Mouse (Mus musculus) adrenal gland, adult 8-10 months (tissue): Measurements from ENCODE around the gene Lrrc74a. TPM values are rescaled to one million over a fixed set of nuclear protein-coding genes. Genes with fewer than 3 reads are reported as not detected.

Experiments used
- DNase-seq: peaks from one replicate; pipeline ENCODE4 v3.0.0; 2022
- total RNA-seq, 4 experiments: library from RNA; stranded (reverse); gene quantifications; 2 replicates each; pipeline ENCODE4 v1.2.4; 2022

Lrrc74a gene
- total RNA-seq, 4 experiments from 2014 or later: not detected

GRCm38 (mm10) chr12:86786149-86787019, 52.2 kb downstream of the Lrrc74a start:
- no peak for DNase-seq

- DNase-seq: peak; percentile 88
Observed at GRCm38 (mm10) chr12:86787020-86787553, 52.9 kb downstream of the Lrrc74a start.

DNA sequence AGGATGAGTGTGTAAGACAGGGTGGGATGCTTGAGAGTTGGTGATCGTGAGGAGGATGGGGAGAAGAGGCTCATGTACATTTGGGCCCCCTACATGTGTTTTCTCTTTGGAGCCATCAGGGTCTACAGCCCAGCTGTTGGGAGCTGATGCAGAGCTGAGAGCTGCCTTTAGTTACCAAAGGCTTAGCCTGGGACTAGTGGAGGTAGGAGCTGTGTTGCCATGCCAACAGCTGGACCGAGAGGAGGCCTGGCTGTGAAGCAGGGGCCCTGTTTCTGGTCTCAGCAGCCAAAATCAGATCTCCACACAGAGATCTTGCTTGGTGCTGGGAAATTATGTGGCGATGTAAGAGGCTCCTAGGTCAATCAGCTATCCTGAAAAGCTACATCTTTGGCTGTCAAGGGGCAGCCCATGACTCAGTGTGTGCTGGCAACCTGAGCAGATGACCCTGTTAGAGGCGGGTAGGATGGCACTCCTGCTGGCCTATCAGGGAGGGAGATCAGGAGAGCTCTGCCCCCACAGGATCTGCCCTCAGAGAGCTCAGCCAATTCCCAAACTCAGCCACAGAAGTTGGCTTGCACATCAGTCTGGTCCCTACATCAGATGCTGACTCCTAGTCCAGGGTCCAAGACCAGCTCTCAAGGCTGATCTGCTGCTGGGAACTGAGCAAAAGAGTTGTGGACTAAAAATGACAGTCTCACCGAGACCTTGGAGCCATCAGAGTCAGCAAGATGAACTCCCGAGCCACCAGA, 56.1 kb downstream of the Lrrc74a start:
- DNase-seq: no peak

DNA sequence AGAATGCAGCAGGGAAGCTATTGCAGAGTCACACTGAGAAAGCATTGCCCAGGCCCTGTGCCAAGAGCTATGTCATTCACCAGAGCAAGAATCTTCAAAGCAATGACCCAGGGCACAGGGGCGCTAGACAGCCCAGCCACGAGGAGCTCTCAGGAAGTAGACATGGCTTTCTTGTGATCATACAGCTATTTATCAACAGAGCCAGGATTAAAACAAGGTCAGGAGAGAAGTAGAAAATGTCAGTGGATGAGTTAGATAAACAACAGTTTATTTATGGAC, 56.6 kb downstream of the Lrrc74a start:
- peak; percentile 96 for DNase-seq

DNA sequence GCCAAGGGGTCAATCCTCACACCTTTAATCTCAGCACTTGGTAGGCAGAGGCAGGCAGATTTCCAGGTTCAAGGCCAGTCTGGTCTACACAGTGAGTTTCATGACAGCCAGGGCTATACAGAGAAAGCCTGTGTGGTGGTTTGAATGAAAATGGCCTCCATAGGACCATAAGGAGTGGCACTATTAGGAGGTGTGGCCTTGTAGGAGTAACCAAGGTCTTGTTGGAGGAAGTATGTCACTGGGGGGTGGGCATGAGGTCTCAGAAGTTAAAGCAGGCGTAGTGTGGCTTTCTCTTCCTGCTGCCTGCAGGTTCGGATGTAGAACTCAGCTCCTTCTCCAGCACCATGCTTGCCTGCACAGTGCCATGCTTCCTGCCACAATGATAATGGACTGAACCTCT, 57.8 kb downstream of the Lrrc74a start:
- no peak for DNase-seq

GRCm38 (mm10) chr12:86793830-86794229, 59.7 kb downstream of the Lrrc74a start:
- peak; percentile 76 for DNase-seq

- DNase-seq: no peak
Observed at GRCm38 (mm10) chr12:86794331-86794730, 60.2 kb downstream of the Lrrc74a start.

DNA sequence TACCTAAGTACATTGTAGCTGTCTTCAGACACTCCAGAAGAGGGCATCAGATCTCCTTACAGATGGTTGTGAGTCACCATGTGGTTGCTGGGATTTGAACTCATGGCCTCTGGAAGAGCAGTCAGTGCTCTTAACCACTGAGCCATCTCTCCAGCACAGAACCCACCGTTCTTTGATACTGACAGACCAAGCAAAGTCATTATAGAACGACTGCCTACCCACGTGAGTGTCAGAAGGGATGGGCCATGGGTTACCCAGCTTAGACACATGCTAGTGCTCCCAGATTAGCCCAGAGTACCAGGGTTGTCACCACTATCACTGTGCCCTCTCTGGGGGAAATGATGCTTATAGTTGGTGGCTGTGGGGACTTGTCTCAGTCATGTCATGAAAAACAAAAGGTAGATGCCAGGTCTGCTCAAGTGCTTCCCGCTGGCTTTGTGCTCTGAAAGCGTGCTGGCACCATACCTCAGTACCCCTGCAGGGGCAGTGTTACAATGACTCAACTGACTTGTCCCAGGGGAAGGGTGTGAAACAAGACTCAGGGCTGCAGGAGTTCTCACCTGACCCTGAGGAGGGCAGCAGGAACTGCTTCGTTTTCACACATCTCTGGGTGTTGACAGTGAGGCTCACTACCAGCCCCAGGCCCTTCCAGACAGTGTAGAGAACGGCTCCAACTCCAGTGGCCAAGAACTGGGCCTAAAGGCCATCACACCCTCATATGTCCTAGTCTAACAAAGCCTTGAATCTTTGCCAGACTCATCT, 61.1 kb downstream of the Lrrc74a start:
- DNase-seq: no peak

- peak; percentile 81 for DNase-seq
Observed at GRCm38 (mm10) chr12:86795838-86796232, 61.7 kb downstream of the Lrrc74a start.

- no peak for DNase-seq
Observed at GRCm38 (mm10) chr12:86796351-86796750, 62.2 kb downstream of the Lrrc74a start.

DNA sequence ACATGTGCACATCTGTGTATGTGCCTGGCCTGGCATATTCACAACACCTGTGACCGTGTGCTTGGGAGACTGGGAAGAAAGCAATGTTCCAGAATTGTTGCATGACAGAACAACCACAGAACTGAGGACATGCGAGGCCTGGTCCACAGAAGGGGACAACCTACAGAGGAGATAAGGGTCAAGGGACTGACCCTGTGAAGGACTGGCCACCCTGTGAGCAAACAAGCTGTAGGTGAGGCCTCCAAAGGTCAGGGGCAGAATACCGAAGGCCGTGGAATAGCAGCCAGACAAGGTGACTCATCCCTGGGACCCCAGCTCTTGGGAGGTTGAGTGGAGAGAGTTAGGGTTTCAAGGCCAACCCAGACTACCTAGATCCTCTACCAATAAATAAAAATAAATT, 63.6 kb downstream of the Lrrc74a start:
- no peak for DNase-seq

DNA sequence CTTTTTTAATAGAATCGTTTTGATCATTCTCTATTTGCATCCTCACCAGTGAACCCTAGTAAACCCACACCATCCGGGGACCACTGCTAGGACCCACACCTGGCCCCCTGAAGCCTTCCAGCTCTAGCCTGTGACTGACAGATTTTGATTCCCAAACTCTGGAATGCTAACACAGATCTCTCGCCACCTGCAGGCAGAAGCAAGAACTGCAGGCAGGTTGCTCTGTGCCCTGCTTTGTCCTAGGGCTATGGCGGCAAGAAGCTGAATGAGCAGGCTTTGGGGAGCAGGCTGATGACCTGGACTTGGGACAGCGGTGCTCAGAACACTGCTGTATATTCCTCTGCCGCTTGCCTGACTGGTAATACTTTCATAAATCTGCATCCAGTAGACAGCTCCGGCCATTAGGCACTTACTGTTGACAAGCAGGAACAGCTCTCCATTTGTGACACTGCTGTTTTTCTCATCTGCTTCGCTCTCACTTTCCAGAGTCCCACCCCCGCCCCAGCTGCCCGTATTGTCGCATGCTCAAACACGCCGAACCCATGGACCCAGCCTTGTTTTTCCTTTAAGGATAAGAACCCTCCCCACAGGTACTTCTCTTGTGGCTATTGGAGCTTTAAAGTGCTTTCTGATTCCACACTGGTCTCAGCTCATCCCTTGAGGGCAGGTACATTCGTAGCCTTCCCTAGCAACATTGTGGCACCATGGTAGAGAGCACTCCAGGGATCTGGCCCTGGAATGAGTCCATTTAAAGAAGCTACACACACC, 64.8 kb downstream of the Lrrc74a start:
- peak; percentile 78 for DNase-seq

DNA sequence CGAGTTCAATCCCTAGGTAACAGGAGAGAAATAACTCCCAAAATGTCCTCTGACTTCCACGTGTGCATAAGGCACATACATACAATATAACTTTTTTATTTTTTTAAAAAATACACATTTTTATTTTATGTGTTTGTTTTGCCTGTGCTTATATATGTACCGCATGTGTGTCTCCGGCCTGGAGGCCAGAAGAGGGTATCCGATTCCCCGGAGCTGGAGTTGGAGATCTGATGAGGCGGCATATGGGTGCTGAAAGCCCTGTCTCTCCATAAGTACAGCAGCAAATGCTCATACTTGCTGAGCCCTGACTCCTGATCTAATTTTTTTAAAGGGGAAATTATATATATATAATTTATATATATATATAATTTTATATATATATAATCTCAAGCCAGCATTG, 65.6 kb downstream of the Lrrc74a start:
- DNase-seq: no peak

DNA sequence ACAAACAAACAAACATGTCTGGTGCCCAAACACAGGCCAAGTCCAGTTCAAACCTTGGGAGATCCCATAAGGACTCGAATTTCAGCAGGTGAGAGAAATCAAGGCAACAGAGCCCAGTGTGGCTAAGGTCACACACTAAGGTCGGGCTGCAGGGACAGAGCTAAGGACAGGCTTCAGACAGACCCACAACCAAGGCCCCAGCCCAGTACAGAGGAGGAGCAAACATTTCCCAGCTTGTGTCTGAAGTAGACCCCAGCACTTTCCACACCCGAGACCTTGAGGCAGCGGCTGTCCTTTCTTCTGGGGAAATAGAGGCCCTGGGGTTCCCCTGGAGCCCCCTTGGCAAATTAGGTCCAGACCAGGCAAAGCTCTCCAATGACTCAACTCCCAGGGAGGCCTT, 66.2 kb downstream of the Lrrc74a start:
- no peak for DNase-seq

- DNase-seq: no peak
Observed at GRCm38 (mm10) chr12:86800765-86801147, 66.6 kb downstream of the Lrrc74a start.

DNA sequence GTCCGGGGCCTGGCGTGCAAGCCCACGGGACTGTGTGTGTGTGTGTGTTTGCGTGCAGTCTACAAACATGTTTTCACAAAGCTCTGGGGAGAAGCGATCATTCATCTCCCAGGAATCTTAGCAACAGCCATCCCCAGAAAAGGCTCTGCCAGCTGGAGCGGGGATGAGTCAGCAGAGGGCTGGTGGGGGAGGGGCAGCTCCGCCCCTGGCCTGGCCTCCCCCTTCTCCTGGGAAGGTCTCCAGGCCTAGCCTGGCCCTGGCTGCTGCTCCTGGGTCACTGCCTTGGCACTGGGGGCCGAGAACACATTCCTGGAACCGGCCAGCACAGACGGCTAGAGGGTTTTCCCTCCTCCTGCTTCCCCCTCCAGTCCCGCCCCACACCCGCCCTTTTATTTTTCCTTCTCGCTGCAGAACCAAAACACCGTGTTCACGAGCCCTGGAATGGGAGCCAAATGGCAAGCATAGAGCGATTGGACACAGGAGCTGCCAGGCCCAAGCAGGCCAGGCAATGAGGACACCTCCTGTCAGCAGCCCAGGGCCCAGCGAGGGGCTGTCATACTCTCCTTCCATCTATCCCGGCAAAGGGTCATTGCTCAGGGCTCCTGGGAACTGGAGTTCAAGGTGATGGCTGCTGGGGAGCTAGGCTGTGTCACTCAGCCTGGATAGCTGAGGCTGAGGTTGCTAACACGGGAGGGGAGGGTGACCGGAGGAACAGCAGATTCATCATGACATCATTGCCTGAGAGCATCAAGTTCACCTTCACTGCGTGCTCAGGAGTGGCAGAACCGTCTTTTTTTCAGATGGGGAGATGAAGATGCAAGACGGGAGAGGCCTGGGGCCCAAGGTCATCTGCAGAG, 67.2 kb downstream of the Lrrc74a start:
- peak; percentile 98 for DNase-seq

DNA sequence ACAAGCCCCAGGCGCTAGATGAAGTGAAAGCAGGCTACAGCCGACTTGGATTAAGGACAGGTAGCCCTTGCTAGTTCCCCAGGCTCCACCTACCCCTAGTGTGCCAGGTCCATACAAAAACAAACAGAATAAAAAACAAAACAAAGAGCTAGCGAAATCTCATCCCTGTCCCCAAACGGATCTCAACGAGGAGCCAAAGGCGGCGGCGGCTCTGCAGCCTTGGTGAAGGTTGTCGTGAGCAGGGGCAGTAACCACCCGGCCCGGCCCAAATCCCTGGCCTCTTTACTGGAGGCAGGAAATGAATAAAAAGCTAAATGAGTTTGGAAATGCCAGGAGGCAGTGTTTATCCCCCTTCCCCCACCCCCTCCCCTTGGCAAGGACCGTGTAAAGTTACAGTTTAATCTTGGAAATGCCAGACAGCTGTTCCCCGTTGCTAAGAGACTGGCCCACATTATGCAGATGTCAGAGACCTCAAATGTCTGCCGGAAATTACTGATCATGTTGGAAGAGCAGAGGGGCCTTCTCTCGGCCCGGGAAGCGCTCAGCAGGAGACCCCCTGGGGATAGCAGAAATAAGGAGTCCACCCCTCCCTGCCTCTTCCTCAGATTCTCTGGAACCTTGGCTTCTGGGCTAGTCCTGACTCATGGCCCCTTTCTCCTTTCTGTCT, 68.0 kb downstream of the Lrrc74a start:
- DNase-seq: peak; percentile 59

DNA sequence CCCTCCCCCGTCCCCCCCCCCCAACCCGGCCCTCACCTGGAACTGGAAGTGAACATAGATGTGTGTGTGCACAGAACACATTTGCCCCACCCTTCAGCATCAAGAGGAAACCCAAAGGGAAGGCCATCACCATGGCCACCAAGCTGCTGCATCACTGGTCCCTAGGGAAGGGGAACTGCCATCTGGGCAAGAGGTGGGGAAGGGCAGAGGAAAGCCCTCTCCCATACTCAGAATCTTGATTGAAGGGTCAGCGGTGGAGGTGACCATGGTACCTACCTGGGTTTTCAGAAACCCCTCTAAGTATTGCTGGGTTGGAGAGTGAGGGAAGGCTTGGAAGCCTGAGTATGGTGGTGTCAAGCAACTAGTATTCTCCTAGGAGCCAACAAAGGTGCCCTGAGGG, 68.7 kb downstream of the Lrrc74a start:
- no peak for DNase-seq

DNA sequence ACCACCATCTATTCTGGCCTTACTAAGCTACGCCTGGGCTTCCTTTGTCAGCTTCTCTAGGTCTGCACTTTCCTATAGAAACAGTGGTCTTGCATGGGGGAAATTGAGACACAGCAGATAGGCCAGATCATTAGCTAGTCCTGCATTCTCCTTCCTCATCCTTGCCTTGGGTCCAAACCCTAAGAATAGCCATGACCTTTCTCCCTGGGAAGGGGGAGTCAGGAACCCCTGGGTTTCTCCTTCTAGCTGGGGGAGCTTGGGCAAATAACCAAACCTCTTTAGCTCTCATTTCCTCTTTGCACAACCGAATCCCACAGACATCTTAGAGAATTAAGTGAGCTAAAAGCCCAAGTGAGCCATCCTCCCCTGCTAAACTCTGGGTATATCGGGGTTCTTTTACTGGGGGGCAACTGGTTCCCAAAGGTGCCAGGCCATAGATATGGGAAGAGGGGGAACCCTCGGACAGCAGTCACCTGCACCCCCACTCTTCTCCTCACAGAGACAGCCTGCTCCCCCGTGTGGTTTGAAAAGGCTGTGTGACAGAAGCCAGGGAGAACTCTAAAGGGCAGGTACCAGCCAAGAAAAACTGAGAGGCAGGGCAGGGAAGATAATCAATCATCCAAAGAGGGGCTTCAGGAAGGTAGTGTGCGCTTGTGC, 69.6 kb downstream of the Lrrc74a start:
- DNase-seq: no peak

GRCm38 (mm10) chr12:86804308-86804700, 70.1 kb downstream of the Lrrc74a start:
- no peak for DNase-seq
